Mouse (Mus musculus) stomach, postnatal 0 days (tissue): ENCODE measurements around the gene Plin5.

Experiments
- CTCF ChIP-seq: IDR thresholded peaks from 2 replicates; pipeline ENCODE4 v1.5.1; 2016; ENCODE audit warnings: antibody characterized with exemption, low read depth, mild to moderate bottlenecking, moderate library complexity
- EP300 ChIP-seq: optimal IDR thresholded peaks from 2 replicates; pipeline ENCODE3; 2016; ENCODE audit warnings: antibody characterized with exemption

DNA sequence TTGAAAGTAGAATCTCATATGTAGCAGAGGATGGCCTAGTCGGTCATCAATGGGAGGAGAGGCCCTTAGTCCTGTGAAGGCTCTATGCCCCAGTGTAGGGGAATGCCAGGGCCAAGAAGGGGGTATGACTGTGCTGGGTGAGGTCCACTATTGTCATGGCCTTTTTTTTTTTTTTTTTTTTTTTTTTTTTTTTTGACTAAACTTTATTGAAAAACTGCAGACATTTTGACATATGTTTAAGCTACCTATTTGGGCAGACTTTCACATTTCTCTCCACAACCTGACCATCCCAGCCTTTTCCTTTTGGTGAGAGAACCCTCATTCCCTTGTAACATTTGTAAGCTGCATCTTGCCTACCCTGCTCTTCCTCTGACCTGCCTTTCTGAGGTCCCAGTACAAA, 25.1 kb downstream of the Plin5 start:
- TF ChIP-seq EP300 (no peak), CTCF (no peak)
